Mouse (Mus musculus): ENCODE measurements around the gene Rrp1.

GRCm38 (mm10) chr10:78396625-78396885 lies 16.3 kb downstream of the Rrp1 start:
- no peak for TF ChIP-seq CTCF (IDR thresholded peaks at IDR 0.05; ENCODE audit: low read depth, low read length)
- no peak for TF ChIP-seq POLR2A (IDR thresholded peaks at IDR 0.05; ENCODE audit: borderline replicate concordance, low read depth, low read length)
